Mouse (Mus musculus) embryonic facial prominence, embryonic 13.5 days (tissue): ENCODE measurements around the gene Gzmm. TPM values are rescaled to one million over a fixed set of nuclear protein-coding genes. Genes with fewer than 3 reads are reported as not detected.
"Not testable (repeated sequence)": the region's sequence is repeated elsewhere in the genome, so short reads cannot be mapped to it uniquely, and the experiment has no call there.

Source experiments
- ATAC-seq: fragments of 200-750 bp; cut with Nextera tagmentation; 2 replicates; pipeline ENCODE4 v1.8.0; 2017; ENCODE audit warnings: low read depth; ENCODE audit not compliant: insufficient number of reproducible peaks, insufficient read depth, low FRiP score, low TSS enrichment
- H3K27ac ChIP-seq: fragments of 300-500 bp; sonication (generic); 2 replicates; pipeline ENCODE4 v1.5.1; 2015; ENCODE audit warnings: moderate library complexity, mild to moderate bottlenecking, inconsistent platforms
- H3K27me3 ChIP-seq: fragments of 300-500 bp; sonication (generic); 2 replicates; pipeline ENCODE4 v1.6.1; 2015; ENCODE audit warnings: mild to moderate bottlenecking, inconsistent platforms
- H3K36me3 ChIP-seq: fragments of 300-500 bp; sonication (generic); 2 replicates; pipeline ENCODE4 v1.6.1; 2015; ENCODE audit warnings: mild to moderate bottlenecking, inconsistent platforms
- H3K4me1 ChIP-seq: fragments of 300-500 bp; sonication (generic); 2 replicates; pipeline ENCODE4 v1.6.1; 2015; ENCODE audit warnings: inconsistent platforms
- H3K4me2 ChIP-seq: fragments of 300-500 bp; sonication (generic); 2 replicates; pipeline ENCODE4 v1.6.1; 2015; ENCODE audit warnings: moderate library complexity, mild to moderate bottlenecking, inconsistent platforms
- H3K4me3 ChIP-seq: fragments of 300-500 bp; sonication (generic); 2 replicates; pipeline ENCODE4 v1.5.1; 2015; ENCODE audit warnings: mild to moderate bottlenecking, inconsistent platforms
- H3K9ac ChIP-seq: fragments of 300-500 bp; sonication (generic); 2 replicates; pipeline ENCODE4 v1.6.1; 2015; ENCODE audit warnings: mild to moderate bottlenecking, inconsistent platforms
- H3K9me3 ChIP-seq: fragments of 300-500 bp; sonication (generic); 2 replicates; pipeline ENCODE4 v1.6.1; 2016; ENCODE audit warnings: inconsistent platforms
- WGBS: fragments of 180-500 bp; shearing (Covaris S2); methylation state at CpG from one replicate; pipeline ENCODE4 v1.1.7; 2015; ENCODE audit warnings: mixed read lengths; 5-methylcytosine and 5-hydroxymethylcytosine counted together
- polyA plus RNA-seq: library from polyadenylated mRNA; unstranded; fragments of >200 nt; fragmentation: Nextera tagmentation; extraction: Ambion mirVana; gene quantifications from 2 replicates; pipeline ENCODE4 v1.2.1, GENCODE M21; 2015

The Gzmm gene
- polyA plus RNA-seq, 1 experiment from 2014 or later = 0.84 TPM

DNA sequence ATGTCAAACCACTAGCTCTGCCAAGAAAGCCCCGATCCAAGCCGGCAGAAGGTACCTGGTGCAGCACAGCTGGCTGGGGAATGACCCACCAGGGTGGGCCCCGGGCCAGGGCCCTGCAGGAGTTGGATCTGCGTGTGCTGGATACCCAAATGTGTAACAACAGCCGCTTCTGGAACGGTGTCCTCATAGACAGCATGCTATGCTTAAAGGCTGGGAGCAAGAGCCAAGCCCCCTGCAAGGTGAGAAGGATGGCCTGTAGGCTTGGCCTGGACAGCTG is 5.5 kb downstream of the Gzmm start:
- no peak for ATAC-seq
- H3K27ac ChIP-seq = no peak overlapping the region
- H3K4me3 ChIP-seq = no peak overlapping the region
- H3K4me1 ChIP-seq = peaks cover 19% of the 10 kb centered on the region
- H3K9ac ChIP-seq = 0 out of 2 replicates have a peak overlapping the region, but pooled peaks have one; percentile 36
- no peaks in the 10 kb centered on the region for H3K27me3 ChIP-seq
- no peak overlapping the region for H3K4me2 ChIP-seq
- H3K36me3 ChIP-seq = peaks cover 6% of the 10 kb centered on the region
- no peaks in the 10 kb centered on the region for H3K9me3 ChIP-seq
- WGBS = 82% methylated on average over 6 of the region's 6 CpGs

DNA sequence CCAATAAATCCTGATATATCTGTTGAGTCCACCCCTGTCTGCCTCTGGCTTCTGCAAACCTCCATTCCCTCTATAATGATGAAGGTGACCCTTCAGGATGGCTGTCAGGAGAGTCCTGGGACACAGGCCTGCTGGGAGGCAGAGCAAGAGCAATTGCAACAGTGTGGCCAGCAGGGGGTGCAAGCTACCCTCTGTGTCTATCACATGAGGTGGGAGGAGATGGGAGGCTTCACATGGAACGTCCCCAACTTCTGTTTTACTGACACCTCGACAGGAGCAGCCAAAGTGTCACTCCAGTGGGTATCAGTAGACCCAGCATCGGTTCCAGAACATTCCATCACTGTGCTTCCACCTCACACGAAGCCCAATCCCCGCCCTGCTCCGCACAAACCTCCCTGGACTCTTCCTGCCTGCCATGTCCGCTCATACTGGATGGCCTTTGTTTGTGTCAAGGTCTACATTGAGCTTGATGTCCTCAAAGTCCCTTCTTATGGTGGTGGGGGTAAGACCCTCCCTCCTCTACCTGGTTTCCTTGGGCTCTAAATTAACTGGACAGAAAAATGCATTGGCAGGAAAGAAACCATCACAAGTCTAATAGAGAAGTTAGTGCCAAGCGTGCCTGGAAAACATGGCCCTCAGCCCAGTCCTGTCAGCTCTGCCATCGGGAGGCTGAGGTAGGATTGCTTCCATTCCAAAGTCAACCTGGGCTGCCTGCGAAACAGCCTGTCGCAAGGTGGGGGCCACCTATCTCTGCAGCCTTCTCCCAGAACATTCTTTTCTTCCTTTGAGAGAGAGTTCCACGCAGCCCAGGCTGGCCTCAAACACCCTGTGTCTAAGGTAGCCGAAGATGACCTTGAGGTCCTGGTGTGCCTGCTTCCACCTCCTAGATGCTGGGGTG is 6.7 kb downstream of the Gzmm start:
- H3K9ac ChIP-seq = no peak overlapping the region
- no peaks in the 10 kb centered on the region for H3K27me3 ChIP-seq
- 0 out of 2 replicates have a peak, but pooled peaks have one; percentile 7 for ATAC-seq
- H3K4me2 ChIP-seq = peak overlapping the region; percentile 18
- no peak overlapping the region for H3K4me3 ChIP-seq
- peaks cover 6% of the 10 kb centered on the region; the same call in 1 of the 2 replicates for H3K36me3 ChIP-seq
- peaks cover 19% of the 10 kb centered on the region for H3K4me1 ChIP-seq
- 59% methylated on average over 13 of the region's 13 CpGs for WGBS
- H3K9me3 ChIP-seq = no peaks in the 10 kb centered on the region
- peak overlapping the region; percentile 68 for H3K27ac ChIP-seq

DNA sequence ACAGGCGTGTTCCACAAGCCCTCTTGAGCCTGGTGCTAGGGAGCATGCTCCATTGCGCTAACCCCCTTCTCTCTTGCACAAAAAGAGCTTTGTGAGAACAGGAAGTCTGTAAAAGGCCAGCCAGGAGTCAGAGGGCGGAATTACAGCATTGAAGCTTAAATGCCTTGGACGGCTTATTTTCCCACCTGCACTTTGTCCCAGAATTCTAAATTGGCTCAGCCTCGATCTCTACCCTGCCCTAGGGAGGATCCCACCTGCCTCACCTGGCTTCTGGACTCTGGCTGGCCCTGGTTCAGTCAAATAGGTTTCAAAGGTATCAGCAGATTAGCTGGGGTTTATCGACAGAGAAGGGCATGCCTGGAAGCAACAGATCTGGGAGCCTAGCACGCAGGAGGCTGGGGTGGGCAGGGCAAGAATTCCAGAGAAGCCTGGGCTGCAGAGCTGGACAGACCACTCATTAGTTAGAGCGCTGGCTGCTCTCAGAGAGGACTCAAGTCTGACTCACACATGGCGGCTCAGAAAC is 7.4 kb downstream of the Gzmm start:
- Histone ChIP-seq H3K27ac (peak overlapping the region; percentile 68), H3K4me2 (peak overlapping the region; percentile 18), H3K9ac (no peak overlapping the region), H3K27me3 (no peaks in the 10 kb centered on the region), H3K9me3 (no peaks in the 10 kb centered on the region), H3K36me3 (peaks cover 6% of the 10 kb centered on the region; the same call in 1 of the 2 replicates), H3K4me1 (peaks cover 24% of the 10 kb centered on the region), H3K4me3 (no peak overlapping the region)
- 19% methylated on average over 9 of the region's 9 CpGs for WGBS
- ATAC-seq = no peak

DNA sequence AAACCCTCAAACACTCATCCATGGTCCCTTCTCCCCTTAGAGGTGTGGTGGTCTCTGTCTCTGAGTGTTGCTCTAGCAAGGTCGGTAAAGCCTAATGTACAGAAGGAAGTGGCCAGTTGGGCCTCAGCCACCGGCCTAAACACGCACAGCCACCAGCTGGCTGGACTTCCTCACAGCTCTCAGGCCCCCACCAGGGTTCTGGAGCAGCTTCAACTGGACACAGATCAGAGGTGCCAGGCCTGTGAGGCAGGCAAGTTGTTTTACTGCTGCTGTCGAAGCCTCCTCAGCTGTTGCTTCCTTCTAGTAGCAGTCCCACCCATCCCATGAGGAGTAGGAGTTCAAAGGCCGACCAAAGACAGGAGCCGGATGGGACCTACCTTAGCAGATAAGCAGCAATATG is 9.1 kb downstream of the Gzmm start:
- no peak for ATAC-seq
- H3K4me1 ChIP-seq = peaks cover 25% of the 10 kb centered on the region
- 86% methylated on average over 6 of the region's 6 CpGs for WGBS
- H3K27me3 ChIP-seq = no peaks in the 10 kb centered on the region
- H3K9ac ChIP-seq = no peak overlapping the region
- no peaks in the 10 kb centered on the region for H3K9me3 ChIP-seq
- no peak overlapping the region for H3K4me3 ChIP-seq
- no peaks in the 10 kb centered on the region for H3K36me3 ChIP-seq
- H3K4me2 ChIP-seq = no peak overlapping the region
- no peak overlapping the region for H3K27ac ChIP-seq

DNA sequence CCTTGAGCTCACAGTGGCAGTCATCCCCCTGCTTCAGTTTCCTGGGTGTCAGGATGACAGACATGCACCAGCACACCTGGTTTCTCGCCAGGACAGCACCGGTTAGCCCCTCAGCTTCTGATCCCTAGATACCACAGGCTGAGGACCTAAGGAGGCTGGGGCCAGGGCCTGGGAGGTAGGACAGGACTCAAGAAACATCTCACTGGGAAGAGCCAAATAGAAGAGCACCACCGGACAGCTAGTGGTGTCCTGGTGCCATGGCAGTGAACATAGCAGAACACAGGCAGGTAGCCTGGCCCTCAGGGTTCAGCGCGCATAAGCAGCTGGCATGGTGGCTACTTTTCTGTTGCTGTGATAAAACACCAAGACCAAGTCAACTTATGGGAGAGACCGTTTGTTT is 9.6 kb downstream of the Gzmm start:
- H3K9me3 ChIP-seq = no peaks in the 10 kb centered on the region
- H3K4me2 ChIP-seq = no peak overlapping the region
- H3K36me3 ChIP-seq = no peaks in the 10 kb centered on the region
- no peak overlapping the region for H3K9ac ChIP-seq
- no peaks in the 10 kb centered on the region for H3K27me3 ChIP-seq
- peaks cover 25% of the 10 kb centered on the region for H3K4me1 ChIP-seq
- no peak overlapping the region for H3K27ac ChIP-seq
- H3K4me3 ChIP-seq = no peak overlapping the region
- ATAC-seq = no peak
- WGBS = 95% methylated on average over 6 of the region's 6 CpGs

DNA sequence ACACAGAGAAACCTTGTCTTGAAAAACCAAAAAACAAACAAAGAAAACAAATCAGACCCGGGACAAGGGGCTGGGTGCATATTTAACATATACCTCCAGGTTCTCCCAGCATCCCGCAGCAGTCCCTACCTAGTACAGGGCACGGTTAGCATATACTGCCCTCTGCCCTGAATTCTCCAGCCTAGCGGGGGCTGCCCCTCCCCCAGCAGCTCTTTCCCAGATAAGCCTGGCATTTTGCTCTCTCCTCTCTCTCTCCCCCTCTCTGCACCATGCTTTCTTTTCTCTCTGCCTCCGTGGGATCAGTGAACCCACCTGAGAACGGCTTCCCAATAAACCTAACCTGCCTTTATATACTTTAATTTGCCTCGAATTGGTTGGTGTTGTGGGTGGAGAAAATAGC is 11.9 kb downstream of the Gzmm start:
- WGBS = 51% methylated on average over 7 of the region's 7 CpGs
- H3K27ac ChIP-seq = no peak overlapping the region
- H3K4me2 ChIP-seq = no peak overlapping the region
- no peak overlapping the region for H3K4me3 ChIP-seq
- H3K27me3 ChIP-seq = no peaks in the 10 kb centered on the region
- H3K36me3 ChIP-seq = no peaks in the 10 kb centered on the region
- ATAC-seq = no peak
- peaks cover 25% of the 10 kb centered on the region for H3K4me1 ChIP-seq
- peak overlapping the region; percentile 44; the same call in 1 of the 2 replicates for H3K9ac ChIP-seq
- H3K9me3 ChIP-seq = no peaks in the 10 kb centered on the region

DNA sequence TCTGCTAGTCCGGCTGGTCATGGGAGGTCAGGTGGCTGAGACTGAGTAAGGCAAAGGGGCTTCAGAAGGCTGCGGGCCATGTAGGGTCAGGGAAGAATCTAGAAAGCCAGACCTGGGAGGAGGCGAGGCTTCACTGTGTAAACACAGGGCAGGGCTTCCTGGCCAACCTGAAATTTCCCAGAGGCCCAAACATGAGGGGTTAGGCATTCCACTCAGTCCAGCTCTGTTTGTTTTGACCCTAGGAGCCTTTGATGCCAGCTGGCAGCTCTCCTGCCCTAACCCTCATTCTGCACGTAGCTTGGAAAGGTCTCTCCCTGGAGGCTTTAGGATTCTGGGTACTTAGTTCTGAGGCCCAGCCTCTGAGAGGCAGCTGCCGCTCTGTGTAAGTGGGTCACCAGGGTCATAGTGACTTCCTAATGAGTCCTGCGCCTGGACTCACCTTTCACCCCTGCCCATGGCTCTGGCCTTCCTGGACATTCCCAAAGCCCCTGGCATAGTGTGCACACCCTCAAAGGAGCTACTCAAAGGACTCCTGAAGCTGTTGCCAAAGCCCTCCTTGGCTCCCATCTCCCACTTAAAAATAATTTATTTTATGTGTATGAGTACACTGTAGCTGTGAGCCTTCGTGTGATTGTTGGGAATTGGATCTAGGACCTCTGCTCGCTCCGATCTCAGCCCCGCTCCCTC is 12.8 kb downstream of the Gzmm start:
- no peak for ATAC-seq
- Histone ChIP-seq H3K36me3 (peaks cover 5% of the 10 kb centered on the region; the same call in 1 of the 2 replicates), H3K4me2 (no peak overlapping the region), H3K27me3 (no peaks in the 10 kb centered on the region), H3K9me3 (no peaks in the 10 kb centered on the region), H3K9ac (0 out of 2 replicates have a peak overlapping the region, but pooled peaks have one; percentile 36), H3K4me3 (no peak overlapping the region; the same call in 1 of the 2 replicates), H3K27ac (no peak overlapping the region), H3K4me1 (peaks cover 25% of the 10 kb centered on the region)
- WGBS = 42% methylated on average over 10 of the region's 10 CpGs

DNA sequence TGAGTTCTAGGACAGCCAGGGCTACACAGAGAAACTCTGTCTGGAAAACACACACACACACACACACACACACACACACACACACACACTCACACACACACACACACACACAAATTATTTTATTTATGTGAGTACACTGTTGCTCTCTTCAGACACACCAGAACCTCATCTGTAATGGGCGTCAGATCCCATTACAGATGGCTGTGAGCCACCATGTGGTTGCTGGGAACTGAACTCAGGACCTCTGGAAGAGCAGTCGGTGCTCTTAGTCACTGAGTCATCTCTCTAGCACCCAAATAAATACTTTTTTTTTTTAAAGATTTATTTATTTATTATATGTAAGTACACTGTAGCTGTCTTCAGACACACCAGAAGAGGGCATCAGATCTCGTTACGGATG is 14.2 kb downstream of the Gzmm start:
- 87% methylated on average over 4 of the region's 4 CpGs for WGBS
- H3K9ac ChIP-seq, H3K27me3 ChIP-seq, H3K27ac ChIP-seq, H3K4me2 ChIP-seq, H3K9me3 ChIP-seq, H3K4me3 ChIP-seq, ATAC-seq: not testable (repeated sequence)
- H3K4me1 ChIP-seq = peaks cover 36% of the 10 kb centered on the region
- H3K36me3 ChIP-seq = peaks cover 18% of the 10 kb centered on the region

DNA sequence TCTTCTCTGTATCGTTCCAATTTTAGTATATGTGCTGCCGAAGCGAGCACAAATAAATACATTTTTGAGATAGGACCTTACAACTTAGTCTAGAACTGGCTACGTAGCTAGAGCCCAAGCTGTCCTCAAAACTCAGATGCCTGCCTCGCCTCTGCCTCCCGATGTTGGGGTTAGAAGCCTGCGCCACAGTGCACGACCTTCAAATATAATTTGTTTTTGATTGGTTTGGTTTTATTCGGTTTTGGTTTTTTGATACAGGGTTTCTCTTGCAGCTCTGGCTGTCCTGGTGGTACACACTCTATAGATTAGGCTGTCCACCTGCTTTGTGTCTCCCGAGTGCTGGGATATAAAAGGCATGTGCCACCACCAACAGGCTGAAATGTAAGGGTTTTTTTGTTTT is 14.7 kb downstream of the Gzmm start:
- 75% methylated on average over 10 of the region's 10 CpGs for WGBS
- H3K4me2 ChIP-seq = peak overlapping the region; percentile 99
- H3K27ac ChIP-seq = no peak overlapping the region
- ATAC-seq = no peak
- H3K4me3 ChIP-seq = peak overlapping the region; percentile 79
- H3K9ac ChIP-seq = peak overlapping the region; percentile 93
- H3K4me1 ChIP-seq = peaks cover 36% of the 10 kb centered on the region
- H3K36me3 ChIP-seq = peaks cover 22% of the 10 kb centered on the region
- no peaks in the 10 kb centered on the region for H3K9me3 ChIP-seq
- no peaks in the 10 kb centered on the region for H3K27me3 ChIP-seq

DNA sequence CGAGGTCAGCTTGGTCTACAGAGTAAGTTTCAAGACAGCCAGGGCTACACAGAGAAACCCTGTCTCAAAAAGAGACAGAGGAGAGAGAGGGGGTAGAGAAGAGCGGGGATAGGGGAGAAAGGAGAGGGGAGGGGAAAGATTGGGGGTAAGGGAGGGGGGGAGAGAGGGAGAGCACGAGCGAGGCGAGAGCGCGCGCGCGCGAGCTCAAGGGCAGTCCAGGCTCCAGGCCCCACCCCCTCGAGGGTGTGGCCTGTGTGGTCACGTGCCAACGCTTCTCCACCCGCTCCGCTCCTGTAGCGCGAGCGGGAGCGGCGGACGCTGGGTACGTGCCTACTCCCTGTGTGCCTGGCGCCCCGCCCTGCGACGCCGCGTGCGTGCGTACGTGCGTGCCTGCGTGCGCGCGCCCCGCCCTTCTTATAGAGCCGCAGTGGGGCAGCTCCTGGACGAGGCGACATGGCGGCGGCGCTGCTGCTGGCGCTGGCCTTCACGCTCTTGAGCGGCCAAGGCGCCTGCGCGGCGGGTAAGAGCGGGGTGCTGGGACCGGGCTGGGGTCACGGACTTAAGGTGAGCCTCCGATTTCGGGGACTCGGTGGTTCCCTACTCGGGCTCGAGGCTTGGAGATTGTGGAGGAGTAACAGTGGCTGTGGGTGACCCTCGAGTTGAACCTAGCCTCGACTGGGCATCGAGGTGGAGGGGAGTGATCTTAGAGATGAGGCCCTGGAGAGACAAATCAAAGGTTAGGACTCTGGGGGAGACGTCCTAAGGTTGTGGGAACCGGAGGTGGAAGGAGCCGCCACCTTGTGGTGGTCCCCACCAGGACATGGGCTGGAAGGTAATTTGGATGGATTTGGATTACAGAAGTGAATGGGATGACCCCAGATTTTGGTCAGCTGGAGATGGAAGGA is 15.5 kb downstream of the Gzmm start, which contains the start of gene Bsg:
Gene Bsg (plus strand): TSS at position 427 of the 905 bp plus-strand sequence.
- Histone ChIP-seq H3K27me3 (no peaks in the 10 kb centered on the region), H3K4me2 (peak within 1 kb of the TSS; percentile 99), H3K9me3 (no peaks in the 10 kb centered on the region), H3K27ac (peak within 1 kb of the TSS; percentile 83), H3K4me1 (peaks cover 36% of the 10 kb centered on the region), H3K9ac (peak within 1 kb of the TSS; percentile 93), H3K4me3 (peak within 1 kb of the TSS; percentile 79), H3K36me3 (peaks cover 29% of the 10 kb centered on the region)
- ATAC-seq = peak; percentile 95
- WGBS = under 1% methylated on average over 65 of the region's 65 CpGs

DNA sequence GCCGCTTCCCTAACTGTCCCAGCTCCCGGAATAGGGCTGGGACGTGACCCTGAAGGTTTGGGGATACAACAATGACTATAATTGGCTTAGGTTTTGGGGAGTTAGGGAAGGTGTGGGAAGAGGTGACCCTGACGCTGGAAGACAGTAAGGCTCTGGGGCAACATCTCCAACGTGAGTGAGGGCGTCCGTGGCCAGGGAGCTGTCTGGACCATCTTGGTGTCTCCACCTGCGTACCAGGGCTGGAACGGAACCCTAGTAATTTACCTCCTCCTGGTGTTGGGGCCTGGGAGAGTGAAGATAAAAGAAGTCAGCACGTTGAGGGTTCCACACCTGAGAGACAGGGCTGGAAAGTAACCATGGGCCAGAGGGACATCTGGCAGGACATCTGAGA is 16.1 kb downstream of the Gzmm start:
- Histone ChIP-seq H3K4me1 (peaks cover 36% of the 10 kb centered on the region), H3K9me3 (no peaks in the 10 kb centered on the region), H3K4me2 (peak overlapping the region; percentile 99), H3K27me3 (no peaks in the 10 kb centered on the region), H3K4me3 (peak overlapping the region; percentile 79), H3K36me3 (peaks cover 36% of the 10 kb centered on the region), H3K27ac (peak overlapping the region; percentile 83), H3K9ac (peak overlapping the region; percentile 93)
- no peak for ATAC-seq
- WGBS = 4% methylated on average over 10 of the region's 10 CpGs
